Mouse (Mus musculus): ENCODE measurements around the gene Tmem39a. TPM values are rescaled to one million over a fixed set of nuclear protein-coding genes. Genes with fewer than 3 reads are reported as not detected.
A peak's percentile ranks its signal among the peaks of the same experiment; 100 is the strongest.

Gene Tmem39a
- polyA plus RNA-seq, 1 experiment from 2014 or later, result 79.4 TPM

GRCm38 (mm10) chr16:38596651-38597050 lies 38.2 kb downstream of the Tmem39a start:
- 100% methylated on average over 2 of the region's 2 CpGs for WGBS
- H3K4me3 ChIP-seq (ENCODE audit: low read depth, low read length), result no peak overlapping the region
- no peak overlapping the region for H3K27ac ChIP-seq (ENCODE audit: low read depth, low read length)
- H3K9me3 ChIP-seq (ENCODE audit: control insufficient read depth, low read length), result no peaks in the 10 kb centered on the region
- no peak overlapping the region for H3K4me2 ChIP-seq
- DNase-seq (ENCODE audit: low spot score, missing footprints) (no peak), ATAC-seq (ENCODE audit: low FRiP score) (no peak)
- H3K27me3 ChIP-seq (ENCODE audit: control insufficient read depth, insufficient read depth, low read length), result no peaks in the 10 kb centered on the region
- H3K36me3 ChIP-seq (ENCODE audit: control insufficient read depth, insufficient read depth, low read length), result peaks cover 5% of the 10 kb centered on the region
- no peak overlapping the region for H3K9ac ChIP-seq (ENCODE audit: low read length)
- no peaks in the 10 kb centered on the region for H3K4me1 ChIP-seq (ENCODE audit: control insufficient read depth, insufficient read depth, low read length)

GRCm38 (mm10) chr16:38598986-38599680 lies 40.6 kb downstream of the Tmem39a start:
- H3K9me3 ChIP-seq (ENCODE audit: control insufficient read depth, low read length), result no peaks in the 10 kb centered on the region
- ATAC-seq (ENCODE audit: low FRiP score), result no peak
- no peak overlapping the region for H3K27ac ChIP-seq (ENCODE audit: low read depth, low read length)
- H3K36me3 ChIP-seq (ENCODE audit: control insufficient read depth, insufficient read depth, low read length), result no peaks in the 10 kb centered on the region; the same call in 1 of the 2 replicates
- H3K4me2 ChIP-seq, result no peak overlapping the region
- no peak overlapping the region for H3K9ac ChIP-seq (ENCODE audit: low read length)
- H3K4me1 ChIP-seq (ENCODE audit: control insufficient read depth, insufficient read depth, low read length), result no peaks in the 10 kb centered on the region
- DNase-seq (ENCODE audit: low spot score, missing footprints), result peak; percentile 78
- 83% methylated on average over 11 of the region's 11 CpGs for WGBS
- H3K27me3 ChIP-seq (ENCODE audit: control insufficient read depth, insufficient read depth, low read length), result no peaks in the 10 kb centered on the region
- H3K4me3 ChIP-seq (ENCODE audit: low read depth, low read length), result no peak overlapping the region

- Histone ChIP-seq H3K27me3 (ENCODE audit: control insufficient read depth, insufficient read depth, low read length) (no peaks in the 10 kb centered on the region), H3K9ac (ENCODE audit: low read length) (no peak overlapping the region), H3K4me2 (no peak overlapping the region), H3K27ac (ENCODE audit: low read depth, low read length) (no peak overlapping the region), H3K4me1 (ENCODE audit: control insufficient read depth, insufficient read depth, low read length) (no peaks in the 10 kb centered on the region), H3K36me3 (ENCODE audit: control insufficient read depth, insufficient read depth, low read length) (no peaks in the 10 kb centered on the region), H3K4me3 (ENCODE audit: low read depth, low read length) (no peak overlapping the region), H3K9me3 (ENCODE audit: control insufficient read depth, low read length) (no peaks in the 10 kb centered on the region)
- 48% methylated on average over 11 of the region's 11 CpGs for WGBS
- ATAC-seq (ENCODE audit: low FRiP score), result no peak
- DNase-seq (ENCODE audit: low spot score, missing footprints), result peak; percentile 66
These were observed 44.7 kb downstream of the Tmem39a start for GRCm38 (mm10) chr16:38602989-38603804.

- Histone ChIP-seq H3K36me3 (ENCODE audit: control insufficient read depth, insufficient read depth, low read length) (no peaks in the 10 kb centered on the region), H3K9ac (ENCODE audit: low read length) (no peak overlapping the region), H3K27me3 (ENCODE audit: control insufficient read depth, insufficient read depth, low read length) (no peaks in the 10 kb centered on the region), H3K4me2 (no peak overlapping the region), H3K4me1 (ENCODE audit: control insufficient read depth, insufficient read depth, low read length) (no peaks in the 10 kb centered on the region), H3K4me3 (ENCODE audit: low read depth, low read length) (no peak overlapping the region), H3K9me3 (ENCODE audit: control insufficient read depth, low read length) (no peaks in the 10 kb centered on the region), H3K27ac (ENCODE audit: low read depth, low read length) (no peak overlapping the region)
- ATAC-seq (ENCODE audit: low FRiP score) (no peak), DNase-seq (ENCODE audit: low spot score, missing footprints) (peak; percentile 62)
- 92% methylated on average over 7 of the region's 7 CpGs for WGBS
These were observed 48.0 kb downstream of the Tmem39a start for GRCm38 (mm10) chr16:38606509-38606908.

- ATAC-seq (ENCODE audit: low FRiP score) (no peak), DNase-seq (ENCODE audit: low spot score, missing footprints) (peak; percentile 79)
- WGBS, result 82% methylated on average over 12 of the region's 12 CpGs
- Histone ChIP-seq H3K4me1 (ENCODE audit: control insufficient read depth, insufficient read depth, low read length) (no peaks in the 10 kb centered on the region), H3K9ac (ENCODE audit: low read length) (no peak overlapping the region), H3K9me3 (ENCODE audit: control insufficient read depth, low read length) (no peaks in the 10 kb centered on the region), H3K4me3 (ENCODE audit: low read depth, low read length) (no peak overlapping the region), H3K4me2 (no peak overlapping the region), H3K27ac (ENCODE audit: low read depth, low read length) (no peak overlapping the region), H3K36me3 (ENCODE audit: control insufficient read depth, insufficient read depth, low read length) (no peaks in the 10 kb centered on the region), H3K27me3 (ENCODE audit: control insufficient read depth, insufficient read depth, low read length) (no peaks in the 10 kb centered on the region)
These were observed 50.2 kb downstream of the Tmem39a start for GRCm38 (mm10) chr16:38608687-38609086.

- Histone ChIP-seq H3K9ac (ENCODE audit: low read length) (no peak overlapping the region), H3K4me2 (no peak overlapping the region), H3K4me3 (ENCODE audit: low read depth, low read length) (no peak overlapping the region), H3K27ac (ENCODE audit: low read depth, low read length) (no peak overlapping the region), H3K4me1 (ENCODE audit: control insufficient read depth, insufficient read depth, low read length) (no peaks in the 10 kb centered on the region), H3K9me3 (ENCODE audit: control insufficient read depth, low read length) (no peaks in the 10 kb centered on the region), H3K27me3 (ENCODE audit: control insufficient read depth, insufficient read depth, low read length) (no peaks in the 10 kb centered on the region), H3K36me3 (ENCODE audit: control insufficient read depth, insufficient read depth, low read length) (no peaks in the 10 kb centered on the region)
- WGBS, result 64% methylated on average over 18 of the region's 18 CpGs
- DNase-seq (ENCODE audit: low spot score, missing footprints) (peak; percentile 72), ATAC-seq (ENCODE audit: low FRiP score) (no peak)
These were observed 50.6 kb downstream of the Tmem39a start for GRCm38 (mm10) chr16:38609092-38609491.

GRCm38 (mm10) chr16:38612646-38613045 lies 54.1 kb downstream of the Tmem39a start:
- no peak overlapping the region for H3K4me2 ChIP-seq
- no peak overlapping the region for H3K9ac ChIP-seq (ENCODE audit: low read length)
- no peaks in the 10 kb centered on the region for H3K4me1 ChIP-seq (ENCODE audit: control insufficient read depth, insufficient read depth, low read length)
- ATAC-seq (ENCODE audit: low FRiP score) (no peak), DNase-seq (ENCODE audit: low spot score, missing footprints) (no peak)
- no peaks in the 10 kb centered on the region for H3K36me3 ChIP-seq (ENCODE audit: control insufficient read depth, insufficient read depth, low read length)
- no peak overlapping the region for H3K4me3 ChIP-seq (ENCODE audit: low read depth, low read length)
- no peaks in the 10 kb centered on the region for H3K9me3 ChIP-seq (ENCODE audit: control insufficient read depth, low read length)
- WGBS, result 84% methylated on average over 5 of the region's 5 CpGs
- no peaks in the 10 kb centered on the region for H3K27me3 ChIP-seq (ENCODE audit: control insufficient read depth, insufficient read depth, low read length)
- no peak overlapping the region for H3K27ac ChIP-seq (ENCODE audit: low read depth, low read length)

- 91% methylated on average over 6 of the region's 6 CpGs for WGBS
- H3K4me1 ChIP-seq (ENCODE audit: control insufficient read depth, insufficient read depth, low read length), result no peaks in the 10 kb centered on the region
- ATAC-seq (ENCODE audit: low FRiP score), result no peak
These were observed 55.1 kb downstream of the Tmem39a start for GRCm38 (mm10) chr16:38613646-38614045.

GRCm38 (mm10) chr16:38617977-38618376 lies 59.5 kb downstream of the Tmem39a start:
- Histone ChIP-seq H3K36me3 (ENCODE audit: control insufficient read depth, insufficient read depth, low read length) (no peaks in the 10 kb centered on the region), H3K4me2 (no peak overlapping the region), H3K27me3 (ENCODE audit: control insufficient read depth, insufficient read depth, low read length) (no peaks in the 10 kb centered on the region), H3K4me3 (ENCODE audit: low read depth, low read length) (no peak overlapping the region), H3K9ac (ENCODE audit: low read length) (no peak overlapping the region), H3K4me1 (ENCODE audit: control insufficient read depth, insufficient read depth, low read length) (no peaks in the 10 kb centered on the region), H3K9me3 (ENCODE audit: control insufficient read depth, low read length) (no peaks in the 10 kb centered on the region), H3K27ac (ENCODE audit: low read depth, low read length) (no peak overlapping the region)
- ATAC-seq (ENCODE audit: low FRiP score) (no peak), DNase-seq (ENCODE audit: low spot score, missing footprints) (no peak)
- WGBS, result 93% methylated on average over 13 of the region's 13 CpGs

More at GRCm38 (mm10) chr16:38613646-38614045, 55.1 kb downstream of the Tmem39a start:
- no peak overlapping the region for H3K27ac ChIP-seq (ENCODE audit: low read depth, low read length)
- DNase-seq (ENCODE audit: low spot score, missing footprints), result no peak
- H3K9ac ChIP-seq (ENCODE audit: low read length), result no peak overlapping the region
- no peaks in the 10 kb centered on the region for H3K27me3 ChIP-seq (ENCODE audit: control insufficient read depth, insufficient read depth, low read length)
- no peaks in the 10 kb centered on the region for H3K9me3 ChIP-seq (ENCODE audit: control insufficient read depth, low read length)
- no peak overlapping the region for H3K4me3 ChIP-seq (ENCODE audit: low read depth, low read length)
- no peaks in the 10 kb centered on the region for H3K36me3 ChIP-seq (ENCODE audit: control insufficient read depth, insufficient read depth, low read length)
- no peak overlapping the region for H3K4me2 ChIP-seq
